ENCODE assay signal across 20 mouse cellular contexts in the genomic region with DNA sequence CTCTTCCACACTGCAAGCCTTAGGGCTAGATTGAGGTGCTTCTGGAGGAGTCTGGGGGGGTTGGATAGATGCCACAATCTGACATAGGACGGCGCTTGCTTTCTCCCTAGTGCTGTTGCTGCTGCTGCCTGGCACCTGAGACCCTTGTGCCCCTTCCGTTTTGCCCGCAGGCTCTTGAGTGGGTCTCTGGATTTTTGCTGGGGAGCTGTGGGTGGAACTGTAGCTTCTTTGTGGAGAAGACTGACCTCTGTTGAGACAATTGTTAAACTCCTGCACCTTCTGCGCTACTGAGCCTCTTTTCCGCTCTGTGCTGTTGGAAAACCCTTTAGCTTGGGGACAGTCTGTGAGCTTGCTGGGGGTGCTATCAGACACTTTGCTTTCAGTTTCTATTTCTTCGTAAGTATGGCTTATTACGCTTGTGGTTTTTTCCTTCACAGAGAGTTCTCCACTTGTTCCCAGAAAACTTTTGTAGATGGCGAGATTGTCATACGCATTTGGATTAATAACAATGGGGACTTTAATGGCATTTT.
DNase-seq lines count a peak whose midpoint lies in the region; TF ChIP-seq lines count a peak whose summit lies in the region.
"Had no signal": no experiment of that assay in that cellular context is flagged by ENCODE, and none has a peak within 500 bp of the region (broad histone marks: within the 10 kb centered on the region; RNA-seq: fewer than 3 reads in every experiment).

No protein-coding gene starts in this region.

- intact Hi-C loops in heart, postnatal 36 days (cut with DNase I) = no loop called here
- intact Hi-C loops in left cerebral cortex, postnatal 25 days (cut with DNase I) = loop anchor here (5.0 kb wide), 1 partner anchor 46 kb away; no protein-coding TSS in a partner anchor
- intact Hi-C loops in left cerebral cortex, adult 2 months (cut with DNase I) = no loop called here

- TF ChIP-seq POLR2A in thymus, adult 2 months (IDR thresholded peaks at IDR 0.05; ENCODE audit: control insufficient read depth, extremely low read depth, insufficient read depth, low read length, poor library complexity) = no peak

- no peaks in the 10 kb centered on the region for H3K36me3 ChIP-seq in thymus, adult 2 months (ENCODE audit: control insufficient read depth, insufficient read depth, low read length)

- H3K27me3 ChIP-seq in thymus, adult 2 months (ENCODE audit: control insufficient read depth, insufficient read depth, low read length) = no peaks in the 10 kb centered on the region
- H3K27me3 ChIP-seq: embryonic facial prominence, embryonic 15.5 days; limb, embryonic 15.5 days; megakaryocyte, embryonic 14.5 days had no signal

- peaks cover 14% of the 10 kb centered on the region for H3K4me1 ChIP-seq in thymus, adult 2 months (replicated peaks; ENCODE audit: control insufficient read depth, insufficient read depth, low read length)
- H3K4me1 ChIP-seq: embryonic facial prominence, embryonic 15.5 days; limb, embryonic 15.5 days had no signal

- H3K4me3 ChIP-seq in thymus, adult 2 months (ENCODE audit: control insufficient read depth, insufficient read depth, low read length) = peak overlapping the region; percentile 32
- H3K4me3 ChIP-seq in left cerebral cortex, adult 2 months = no peak overlapping the region
- H3K4me3 ChIP-seq: embryonic facial prominence, embryonic 15.5 days; limb, embryonic 15.5 days; megakaryocyte, embryonic 14.5 days had no signal

- peak; percentile 27 to 39 for DNase-seq in heart, adult 18-20 months
- no peak for DNase-seq in heart, postnatal 36 days
- no peak for DNase-seq in thymus, adult 2 months
- no peak for DNase-seq in thymus, postnatal 14 days
- peak; percentile 74 for DNase-seq in induced T-regulatory cell, adult 2 months (ENCODE audit: low read depth)
- no peak for DNase-seq in left cerebral cortex, postnatal 25 days (ENCODE audit: low spot score in 2 of 2)
- DNase-seq in left cerebral cortex, adult 8-10 months (ENCODE audit: low spot score in 2 of 2) = no peak
- DNase-seq in left cerebral cortex, adult 2 months (ENCODE audit: extremely low spot score in 1 of 2, low spot score in 2 of 2) = no peak
- DNase-seq: adrenal gland, adult 2 months; cerebellum, postnatal 14 days; gastrocnemius, postnatal 36 days; kidney, postnatal 4 days; layer of hippocampus, adult 9-11 months; lung, adult 18-20 months; lung, postnatal 14 days; midbrain, embryonic 14.5 days; right cerebral cortex, postnatal 14 days had no signal

- H3K27ac ChIP-seq in thymus, adult 2 months (ENCODE audit: control insufficient read depth, insufficient read depth, low read length) = peak overlapping the region; percentile 24; the same call in 1 of the 2 replicates
- no peak overlapping the region for H3K27ac ChIP-seq in left cerebral cortex, adult 2 months
- H3K27ac ChIP-seq: embryonic facial prominence, embryonic 15.5 days; limb, embryonic 15.5 days had no signal

- WGBS in thymus, adult 2 months = 44% methylated on average over 10 of the region's 10 CpGs

- no peak for TF ChIP-seq CTCF in thymus, adult 2 months (IDR thresholded peaks at IDR 0.05; ENCODE audit: borderline replicate concordance, control insufficient read depth, extremely low read depth, insufficient read depth, low read length, poor library complexity)
- no peak for TF ChIP-seq CTCF in left cerebral cortex, adult 2 months (IDR thresholded peaks at IDR 0.05)

Comparison
In these comparisons a context has a peak if more than half of its experiments do, and no peak if none do; other contexts are left out.
1. DNase-seq: peak in heart, adult 18-20 months (2 of 2) and induced T-regulatory cell, adult 2 months (single experiment); none in heart, postnatal 36 days (0 of 2), thymus, adult 2 months (single experiment), thymus, postnatal 14 days (single experiment), left cerebral cortex, postnatal 25 days (0 of 2), left cerebral cortex, adult 8-10 months (0 of 2) and left cerebral cortex, adult 2 months (0 of 2).